Mouse (Mus musculus) neutrophil, adult 65 days (primary cell): ENCODE measurements around the gene 0610010K14Rik. TPM values are rescaled to one million over a fixed set of nuclear protein-coding genes. Genes with fewer than 3 reads are reported as not detected.

Experiments used
- total RNA-seq: library from RNA; stranded (reverse); gene quantifications from 2 replicates; pipeline ENCODE4 v1.2.4, GENCODE M21; 2023

0610010K14Rik gene
- 33.5 and 36.5 TPM in 2 replicates for total RNA-seq

GRCm38 (mm10) chr11:70237457-70238167, at the start of gene 0610010K14Rik:
Gene 0610010K14Rik (minus strand): TSS chr11:70237914.

GRCm38 (mm10) chr11:70254931-70255531, 17.3 kb upstream of the 0610010K14Rik start, which contains the start of gene Alox12:
Gene Alox12 (minus strand): TSS chr11:70255353.

GRCm38 (mm10) chr11:70239541-70240279, 2.0 kb upstream of the 0610010K14Rik start, which contains the start of the genes Gm21988 and Rnasek:
Gene Gm21988 (minus strand): TSS chr11:70239830.
Gene Rnasek (minus strand): TSS chr11:70239842.

GRCm38 (mm10) chr11:70229260-70230010, 8.3 kb downstream of the 0610010K14Rik start, which contains the start of gene Bcl6b:
Gene Bcl6b (minus strand): TSS chr11:70229798.

GRCm38 (mm10) chr11:70220731-70221602, 16.7 kb downstream of the 0610010K14Rik start, which contains the start of gene Slc16a13:
Gene Slc16a13 (minus strand): TSS chr11:70221064.

GRCm38 (mm10) chr11:70212423-70212822, 25.3 kb downstream of the 0610010K14Rik start, which contains the start of gene Slc16a11:
Gene Slc16a11 (plus strand): TSS chr11:70212752.

Other genes starting within 250 kb of the 0610010K14Rik start
- gene Gabarap, start 246.8 kb downstream of the 0610010K14Rik start, total RNA-seq, result 585 and 586 TPM in 2 replicates
- 41.1 and 46.0 TPM in 2 replicates for gene Phf23, start 242.1 kb downstream of the 0610010K14Rik start, total RNA-seq
- gene Dvl2, start 237.3 kb downstream of the 0610010K14Rik start, total RNA-seq, result 18.1 and 19.3 TPM in 2 replicates
- gene Acadvl, start 222.5 kb downstream of the 0610010K14Rik start, total RNA-seq, result 41.4 and 52.4 TPM in 2 replicates
- 3.3 and 6.2 TPM in 2 replicates for gene Dlg4, start 221.0 kb downstream of the 0610010K14Rik start, total RNA-seq
- not detected in 2 replicates for gene Asgr1, start 183.8 kb downstream of the 0610010K14Rik start, total RNA-seq
- gene Asgr2, start 145.3 kb downstream of the 0610010K14Rik start, total RNA-seq, result 0.69 TPM in 1 of 2 replicates, not detected in the other
- gene Mgl2, start 107.6 kb downstream of the 0610010K14Rik start, total RNA-seq, result 6.6 and 9.0 TPM in 2 replicates
- 11.3 and 11.4 TPM in 2 replicates for gene Clec10a, start 81.7 kb downstream of the 0610010K14Rik start, total RNA-seq
- not detected in 2 replicates for gene Slc16a11, start 25.2 kb downstream of the 0610010K14Rik start, total RNA-seq
- gene Slc16a13, start 16.9 kb downstream of the 0610010K14Rik start, total RNA-seq, result 0.95 and 2.2 TPM in 2 replicates
- gene Bcl6b, start 8.1 kb downstream of the 0610010K14Rik start, total RNA-seq, result not detected in 2 replicates
- gene Gm21988, start 1.9 kb upstream of the 0610010K14Rik start, total RNA-seq, result 3.0 and 5.2 TPM in 2 replicates
- 101 and 117 TPM in 2 replicates for gene Rnasek, start 1.9 kb upstream of the 0610010K14Rik start, total RNA-seq
- gene Alox12, start 17.4 kb upstream of the 0610010K14Rik start, total RNA-seq, result 0.51 TPM in 1 of 2 replicates, not detected in the other
- gene Alox12e, start 84.7 kb upstream of the 0610010K14Rik start, total RNA-seq, result not detected in 2 replicates
- 1.2 and 3.1 TPM in 2 replicates for gene Alox15, start 114.1 kb upstream of the 0610010K14Rik start, total RNA-seq
- gene Pelp1, start 172.1 kb upstream of the 0610010K14Rik start, total RNA-seq, result 12.0 and 22.1 TPM in 2 replicates
- gene Arrb2, start 194.7 kb upstream of the 0610010K14Rik start, total RNA-seq, result 950 and 1,080 TPM in 2 replicates
- 24.7 and 31.8 TPM in 2 replicates for gene Med11, start 214.0 kb upstream of the 0610010K14Rik start, total RNA-seq
- 0.61 and 0.66 TPM in 2 replicates for gene Zmynd15, start 221.5 kb upstream of the 0610010K14Rik start, total RNA-seq
- gene Cxcl16, start 222.1 kb upstream of the 0610010K14Rik start, total RNA-seq, result 2.9 and 7.3 TPM in 2 replicates